Mouse (Mus musculus): Measurements from ENCODE around the gene Slc6a12. TPM values are rescaled to one million over a fixed set of nuclear protein-coding genes. Genes with fewer than 3 reads are reported as not detected.
"Not testable (repeated sequence)": the region's sequence is repeated elsewhere in the genome, so short reads cannot be mapped to it uniquely, and the experiment has no call there.

Slc6a12 gene
- total RNA-seq, 2 experiments from 2014 or later: 0.72 to 1.7 TPM

GRCm38 (mm10) chr6:121337770-121338518, 4.9 kb upstream of the Slc6a12 start:
- intact Hi-C loops (cut with DNase I): loop anchor here (1.0 kb wide), 1 partner anchor 195 kb away; no protein-coding TSS in a partner anchor
- peak; percentile 69 to 76 for DNase-seq (ENCODE audit: low spot score in 2 of 2)

GRCm38 (mm10) chr6:121338519-121338896, 4.4 kb upstream of the Slc6a12 start:
- DNase-seq (ENCODE audit: low spot score in 2 of 2): no peak
- intact Hi-C loops (cut with DNase I): loop anchor here (1.0 kb wide), 1 partner anchor 195 kb away; no protein-coding TSS in a partner anchor

- intact Hi-C loops (cut with DNase I): no loop called here
- no peak for DNase-seq (ENCODE audit: low spot score in 2 of 2)
Measured at GRCm38 (mm10) chr6:121341650-121342049, 1.2 kb upstream of the Slc6a12 start.

- no peak for DNase-seq (ENCODE audit: low spot score in 2 of 2)
- intact Hi-C loops (cut with DNase I): no loop called here
Measured at GRCm38 (mm10) chr6:121343771-121344123, 871 bp downstream of the Slc6a12 start.

GRCm38 (mm10) chr6:121344329-121344728, 1.5 kb downstream of the Slc6a12 start:
- intact Hi-C loops (cut with DNase I): no loop called here

GRCm38 (mm10) chr6:121346428-121346827, 3.6 kb downstream of the Slc6a12 start:
- intact Hi-C loops (cut with DNase I): no loop called here
- DNase-seq (ENCODE audit: low spot score in 2 of 2): no peak

More at GRCm38 (mm10) chr6:121344329-121344728, 1.5 kb downstream of the Slc6a12 start:
- no peak for DNase-seq (ENCODE audit: low spot score in 2 of 2)

- intact Hi-C loops (cut with DNase I): no loop called here
- no peak for DNase-seq (ENCODE audit: low spot score in 2 of 2)
Measured at GRCm38 (mm10) chr6:121352276-121352675, 9.4 kb downstream of the Slc6a12 start.

GRCm38 (mm10) chr6:121356041-121356440, 13.2 kb downstream of the Slc6a12 start:
- intact Hi-C loops (cut with DNase I): no loop called here
- DNase-seq (ENCODE audit: low spot score in 2 of 2): no peak

- no peak for DNase-seq (ENCODE audit: low spot score in 2 of 2)
- intact Hi-C loops (cut with DNase I): no loop called here
Measured at GRCm38 (mm10) chr6:121357232-121357631, 14.4 kb downstream of the Slc6a12 start.

- intact Hi-C loops (cut with DNase I): no loop called here
- DNase-seq (ENCODE audit: low spot score in 2 of 2): no peak
Measured at GRCm38 (mm10) chr6:121363061-121363460, 20.2 kb downstream of the Slc6a12 start.

- intact Hi-C loops (cut with DNase I): loop anchor here (2.0 kb wide), 1 partner anchor 91 kb away; no protein-coding TSS in a partner anchor
- no peak for DNase-seq (ENCODE audit: low spot score in 2 of 2)
Measured at GRCm38 (mm10) chr6:121363956-121364355, 21.1 kb downstream of the Slc6a12 start.

- DNase-seq (ENCODE audit: low spot score in 2 of 2); intact Hi-C loops (cut with DNase I): not testable (repeated sequence)
Measured at GRCm38 (mm10) chr6:121366537-121366936, 23.7 kb downstream of the Slc6a12 start.

GRCm38 (mm10) chr6:121367099-121367498, 24.2 kb downstream of the Slc6a12 start:
- intact Hi-C loops (cut with DNase I): no loop called here

GRCm38 (mm10) chr6:121371197-121371980, 28.5 kb downstream of the Slc6a12 start:
- intact Hi-C loops (cut with DNase I): no loop called here
- DNase-seq (ENCODE audit: low spot score in 2 of 2): no peak

More at GRCm38 (mm10) chr6:121367099-121367498, 24.2 kb downstream of the Slc6a12 start:
- no peak for DNase-seq (ENCODE audit: low spot score in 2 of 2)

GRCm38 (mm10) chr6:121376159-121376558, 33.3 kb downstream of the Slc6a12 start:
- intact Hi-C loops (cut with DNase I): no loop called here
- DNase-seq (ENCODE audit: low spot score in 2 of 2): no peak

- intact Hi-C loops (cut with DNase I): no loop called here
- no peak for DNase-seq (ENCODE audit: low spot score in 2 of 2)
Measured at GRCm38 (mm10) chr6:121378256-121378655, 35.4 kb downstream of the Slc6a12 start.

- no peak for DNase-seq (ENCODE audit: low spot score in 2 of 2)
- intact Hi-C loops (cut with DNase I): no loop called here
Measured at GRCm38 (mm10) chr6:121380576-121380975, 37.7 kb downstream of the Slc6a12 start.

GRCm38 (mm10) chr6:121382071-121382470, 39.2 kb downstream of the Slc6a12 start:
- DNase-seq (ENCODE audit: low spot score in 2 of 2): no peak
- intact Hi-C loops (cut with DNase I): no loop called here

- DNase-seq (ENCODE audit: low spot score in 2 of 2): no peak
- intact Hi-C loops (cut with DNase I): no loop called here
Measured at GRCm38 (mm10) chr6:121385397-121385796, 42.5 kb downstream of the Slc6a12 start.

- intact Hi-C loops (cut with DNase I): no loop called here
Measured at GRCm38 (mm10) chr6:121392610-121393252, 49.9 kb downstream of the Slc6a12 start.

More at GRCm38 (mm10) chr6:121392610-121393252, 49.9 kb downstream of the Slc6a12 start:
- peak; percentile 48 to 51 for DNase-seq (ENCODE audit: low spot score in 2 of 2)
